Mouse (Mus musculus) myocyte (in vitro differentiated cells): ENCODE measurements around the gene Taf6l. TPM values are rescaled to one million over a fixed set of nuclear protein-coding genes. Genes with fewer than 3 reads are reported as not detected.

Experiments used
- H3K27me3 ChIP-seq: one replicate; pipeline ENCODE4 v1.6.1; 2011; ENCODE audit not compliant: control insufficient read depth, insufficient read depth, insufficient read length
- H3K36me3 ChIP-seq: one replicate; pipeline ENCODE4 v1.6.1; 2011; ENCODE audit not compliant: control insufficient read depth, insufficient read depth
- H3K4me2 ChIP-seq: one replicate; pipeline ENCODE4 v1.6.1; 2011; ENCODE audit warnings: low read depth, control low read depth
- H3K4me3 ChIP-seq: one replicate; pipeline ENCODE4 v1.5.1; 2011; ENCODE audit warnings: mild to moderate bottlenecking, control low read depth, moderate library complexity
- H3K79me2 ChIP-seq: one replicate; pipeline ENCODE4 v1.6.1; 2011; ENCODE audit not compliant: control insufficient read depth, insufficient read depth
- H3ac ChIP-seq: one replicate; pipeline ENCODE4 v1.6.1; 2011; ENCODE audit not compliant: control insufficient read depth, insufficient read length
- CEBPB ChIP-seq: IDR thresholded peaks from 2 replicates; pipeline ENCODE4 v1.6.1; 2011; ENCODE audit warnings: mild to moderate bottlenecking, moderate library complexity; ENCODE audit not compliant: poor library complexity, insufficient read depth, severe bottlenecking
- E2F4 ChIP-seq: IDR thresholded peaks from one replicate; pipeline ENCODE4 v1.6.1; 2011; ENCODE audit warnings: mild to moderate bottlenecking, control low read depth, moderate library complexity; ENCODE audit not compliant: insufficient read depth
- MAX ChIP-seq: IDR thresholded peaks from one replicate; pipeline ENCODE4 v1.6.1; 2011; ENCODE audit warnings: low read depth, mild to moderate bottlenecking, control low read depth
- MYOD1 ChIP-seq, 3 experiments: IDR thresholded peaks; one replicate each; pipeline ENCODE4 v1.6.1; 2011; ENCODE audit warnings: control low read depth in 2 of 3, low read depth in 2 of 3, mild to moderate bottlenecking in 2 of 3, moderate library complexity in 1 of 3; ENCODE audit not compliant: insufficient read length in 2 of 3, control insufficient read depth in 1 of 3
- MYOG ChIP-seq, 3 experiments: IDR thresholded peaks; one replicate each; pipeline ENCODE4 v1.6.1; 2011; ENCODE audit warnings: control low read depth in 2 of 3, low read depth in 2 of 3, mild to moderate bottlenecking in 2 of 3; ENCODE audit not compliant: insufficient read length in 2 of 3, control insufficient read depth in 1 of 3, insufficient read depth in 1 of 3
- POLR2A ChIP-seq: IDR thresholded peaks from one replicate; pipeline ENCODE4 v1.6.1; 2011; ENCODE audit warnings: low read depth, mild to moderate bottlenecking, control low read depth, moderate library complexity; ENCODE audit not compliant: insufficient read length
- POLR2AphosphoS2 ChIP-seq: IDR thresholded peaks from one replicate; pipeline ENCODE4 v1.6.1; 2011; ENCODE audit warnings: low read depth, control low read depth; ENCODE audit not compliant: insufficient read length
- REST ChIP-seq: IDR thresholded peaks from one replicate; pipeline ENCODE4 v1.6.1; 2011; ENCODE audit warnings: mild to moderate bottlenecking, control low read depth, moderate library complexity; ENCODE audit not compliant: insufficient read depth, insufficient read length
- SRF ChIP-seq: IDR thresholded peaks from one replicate; pipeline ENCODE4 v1.6.1; 2011; ENCODE audit warnings: low read depth; ENCODE audit not compliant: control insufficient read depth, insufficient read length
- TCF12 ChIP-seq: IDR thresholded peaks from one replicate; pipeline ENCODE4 v1.6.1; 2011; ENCODE audit warnings: mild to moderate bottlenecking, control low read depth; ENCODE audit not compliant: poor library complexity, insufficient read depth, severe bottlenecking
- TCF3 ChIP-seq: IDR thresholded peaks from one replicate; pipeline ENCODE4 v1.6.1; 2011; ENCODE audit warnings: low read depth, control low read depth; ENCODE audit not compliant: insufficient read length
- USF1 ChIP-seq: IDR thresholded peaks from one replicate; pipeline ENCODE4 v1.6.1; 2011; ENCODE audit warnings: low read depth, mild to moderate bottlenecking, control low read depth, moderate library complexity
- polyA plus RNA-seq: library from polyadenylated mRNA; unstranded; fragments of >200 nt; fragmentation: generic; extraction: Trizol; gene quantifications from one replicate; pipeline ENCODE4 v1.2.1, GENCODE M21; 2012; ENCODE audit warnings: missing spikeins

The Taf6l gene
- polyA plus RNA-seq, 1 experiment: 19.6 TPM

DNA sequence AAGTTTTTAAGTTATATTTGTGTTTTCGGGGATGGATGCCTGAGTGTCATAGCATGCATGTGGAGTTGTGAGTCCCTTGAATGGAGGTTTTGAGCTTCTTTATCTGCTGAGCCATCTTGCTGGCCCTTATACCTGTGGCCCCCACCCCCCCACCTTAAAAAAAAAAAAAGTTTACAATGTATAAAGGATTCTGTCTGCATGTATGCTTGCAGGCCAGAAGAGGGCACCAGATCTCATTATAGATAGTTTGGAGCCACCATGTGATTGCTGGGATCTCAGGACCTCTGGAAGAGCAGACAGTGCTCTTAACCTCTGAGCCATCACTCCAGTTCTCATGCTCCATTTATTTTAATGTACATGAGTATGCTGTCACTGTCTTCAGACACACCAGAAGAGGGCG lies 38.8 kb downstream of the Taf6l start:
- Histone ChIP-seq H3K36me3 (peaks cover 91% of the 10 kb centered on the region), H3K79me2 (peaks cover 17% of the 10 kb centered on the region), H3K4me3 (no peak overlapping the region), H3ac (no peak overlapping the region), H3K27me3 (no peaks in the 10 kb centered on the region), H3K4me2 (no peak overlapping the region)
- TF ChIP-seq USF1: peak; percentile 20
- TF ChIP-seq POLR2AphosphoS2: no peak
- TF ChIP-seq REST: no peak

DNA sequence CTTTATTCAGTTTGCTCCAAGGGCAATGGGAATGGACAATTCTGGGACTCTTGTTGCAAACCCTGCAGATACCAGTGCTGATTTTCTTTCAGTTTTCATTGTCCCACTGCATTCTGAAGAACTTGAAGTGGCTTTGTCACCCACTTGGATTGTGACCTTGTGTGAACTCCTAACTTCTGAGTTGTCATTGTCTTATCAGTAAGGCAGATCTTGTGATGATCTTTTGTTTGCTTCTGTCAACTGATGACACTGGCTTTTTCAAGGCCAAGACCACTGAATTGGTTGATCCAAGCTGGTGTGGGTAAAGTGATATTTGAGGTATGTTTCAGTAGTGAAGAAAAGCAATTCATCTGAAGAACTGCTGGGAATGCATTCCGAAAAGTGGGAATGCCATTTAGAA lies 40.8 kb downstream of the Taf6l start:
- Histone ChIP-seq H3K36me3 (peaks cover 73% of the 10 kb centered on the region), H3ac (no peak overlapping the region), H3K4me2 (no peak overlapping the region), H3K79me2 (peaks cover 24% of the 10 kb centered on the region), H3K27me3 (no peaks in the 10 kb centered on the region), H3K4me3 (no peak overlapping the region)
- no peak for TF ChIP-seq TCF3

GRCm38 (mm10) chr19:8742176-8742575 lies 44.0 kb downstream of the Taf6l start:
- Histone ChIP-seq H3ac (peak overlapping the region; percentile 33), H3K27me3 (no peaks in the 10 kb centered on the region), H3K4me3 (peak overlapping the region; percentile 98), H3K79me2 (peaks cover 32% of the 10 kb centered on the region), H3K4me2 (peak overlapping the region; percentile 96), H3K36me3 (peaks cover 64% of the 10 kb centered on the region)
- TF ChIP-seq E2F4: no peak
- no peak for TF ChIP-seq MAX
- TF ChIP-seq TCF3: no peak
- TF ChIP-seq POLR2AphosphoS2: no peak
- TF ChIP-seq MYOD1 (IDR thresholded peaks at IDR 0.05; ENCODE audit: control insufficient read depth in 1 of 3, insufficient read length in 2 of 3, low read depth in 2 of 3): no peak
- TF ChIP-seq MYOG (IDR thresholded peaks at IDR 0.05; ENCODE audit: control insufficient read depth in 1 of 3, insufficient read depth in 1 of 3, insufficient read length in 2 of 3, low read depth in 2 of 3): no peak
- no peak for TF ChIP-seq CEBPB
- TF ChIP-seq POLR2A: no peak
- no peak for TF ChIP-seq REST
- no peak for TF ChIP-seq SRF
- TF ChIP-seq TCF12: no peak
- no peak for TF ChIP-seq USF1

DNA sequence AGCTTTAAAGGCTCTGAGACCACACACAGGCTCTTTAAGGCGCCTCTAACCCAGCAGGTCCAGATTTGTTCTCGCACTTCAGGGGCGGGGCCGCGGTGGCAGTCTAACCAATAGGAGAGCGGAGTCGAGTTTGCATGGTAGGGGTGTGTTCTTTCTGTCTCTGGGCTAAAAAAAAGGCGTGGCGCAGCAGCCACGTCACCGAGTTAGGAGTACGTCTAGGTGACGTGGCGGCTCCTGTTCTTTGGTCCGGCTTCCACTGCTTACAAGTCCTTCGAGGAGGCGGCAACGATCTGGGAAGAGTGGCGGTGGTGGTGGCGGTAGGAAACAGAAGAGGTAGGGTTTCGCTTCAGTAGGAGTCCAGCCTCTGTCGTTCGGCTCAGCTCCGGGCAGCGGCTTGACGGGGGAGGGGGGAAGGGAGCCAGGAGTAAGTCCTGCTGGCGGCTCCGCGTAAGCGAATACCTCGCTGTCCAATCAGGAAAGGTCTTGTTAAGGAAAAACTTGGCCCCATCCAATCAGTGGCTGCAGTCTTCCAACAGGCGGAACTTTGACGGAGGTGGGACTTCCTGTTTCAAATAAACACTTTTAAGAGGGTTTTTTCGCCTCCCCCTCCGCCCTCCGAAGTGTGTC lies 44.9 kb downstream of the Taf6l start, which contains the start of gene Stx5a:
Gene Stx5a (plus strand): TSS at position 171 of the 627 bp plus-strand sequence.
- no peaks in the 10 kb centered on the region for H3K27me3 ChIP-seq
- peak within 1 kb of the TSS; percentile 96 for H3K4me2 ChIP-seq
- peak within 1 kb of the TSS; percentile 98 for H3K4me3 ChIP-seq
- peak within 1 kb of the TSS; percentile 33 for H3ac ChIP-seq
- peaks cover 40% of the 10 kb centered on the region for H3K79me2 ChIP-seq
- H3K36me3 ChIP-seq: peaks cover 57% of the 10 kb centered on the region
- TF ChIP-seq TCF12 (no peak), SRF (peak; percentile 11), POLR2AphosphoS2 (peak; percentile 85), POLR2A (peak; percentile 72)

DNA sequence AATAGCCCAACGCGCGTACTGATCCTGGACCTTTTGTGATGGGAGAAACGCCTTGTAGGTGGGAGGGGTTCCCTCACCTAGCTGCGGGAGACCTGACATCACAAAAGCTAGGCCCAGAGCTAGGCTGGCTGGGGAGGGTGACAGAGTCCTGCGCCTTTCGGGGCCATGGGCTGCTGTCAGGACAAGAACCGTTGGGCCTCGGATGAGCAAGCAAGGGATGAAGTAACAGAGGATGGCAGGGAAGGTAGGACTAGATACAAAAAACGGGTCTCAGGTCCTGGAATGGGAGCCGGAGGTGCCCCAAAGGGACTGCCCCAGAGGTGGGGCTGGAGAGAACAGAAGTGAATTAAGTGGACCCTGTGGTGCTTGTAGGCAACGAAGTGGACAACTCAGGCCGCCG lies 45.6 kb downstream of the Taf6l start, which contains the start of gene 1700092M07Rik:
Gene 1700092M07Rik (plus strand): TSS at position 116 of the 400 bp plus-strand sequence.
- TF ChIP-seq TCF3 (no peak), TCF12 (no peak), CEBPB (no peak), MYOD1 (IDR thresholded peaks at IDR 0.05; ENCODE audit: control insufficient read depth in 1 of 3, insufficient read length in 2 of 3, low read depth in 2 of 3) (no peak), POLR2AphosphoS2 (no peak), REST (no peak), E2F4 (no peak), POLR2A (no peak), USF1 (no peak), SRF (no peak), MYOG (IDR thresholded peaks at IDR 0.05; ENCODE audit: control insufficient read depth in 1 of 3, insufficient read depth in 1 of 3, insufficient read length in 2 of 3, low read depth in 2 of 3) (no peak), MAX (no peak)
- peaks cover 50% of the 10 kb centered on the region for H3K36me3 ChIP-seq
- peak within 1 kb of the TSS; percentile 30 for H3K4me2 ChIP-seq
- no peaks in the 10 kb centered on the region for H3K27me3 ChIP-seq
- peak within 1 kb of the TSS; percentile 98 for H3K4me3 ChIP-seq
- H3ac ChIP-seq: peak within 1 kb of the TSS; percentile 33
- peaks cover 46% of the 10 kb centered on the region for H3K79me2 ChIP-seq
